Mouse (Mus musculus): ENCODE measurements around the gene Fmo2.

DNA sequence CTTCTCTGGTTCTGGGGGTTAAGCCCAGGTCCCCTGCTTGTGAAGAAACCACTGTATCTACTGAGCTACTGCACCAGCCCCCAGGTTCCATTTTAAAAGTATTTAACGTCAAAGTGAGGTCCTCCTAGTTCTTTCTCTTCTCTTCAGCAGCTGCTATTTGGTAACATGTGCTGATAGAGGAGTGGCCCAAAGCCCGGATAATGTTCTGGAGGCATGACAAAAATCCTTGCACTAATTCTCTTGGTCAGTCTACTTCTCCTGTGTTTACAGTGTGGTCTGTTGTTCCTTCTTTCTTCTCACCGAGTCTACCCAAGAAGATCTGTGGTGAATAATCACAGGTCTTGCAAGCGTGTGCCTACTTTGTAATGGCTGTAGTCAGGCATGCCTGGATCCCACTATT lies 15.8 kb downstream of the Fmo2 start:
- TF ChIP-seq CTCF (IDR thresholded peaks at IDR 0.05; ENCODE audit: low read depth), result no peak
- no peak for TF ChIP-seq EP300 (IDR thresholded peaks at IDR 0.05; ENCODE audit: low read depth)
